Mouse (Mus musculus) liver, embryonic 11.5 days (tissue): ENCODE data around the gene BC035044. TPM values are rescaled to one million over a fixed set of nuclear protein-coding genes. Genes with fewer than 3 reads are reported as not detected.
A peak's percentile ranks its signal among the peaks of the same experiment; 100 is the strongest.
"Not testable (repeated sequence)": the region's sequence is repeated elsewhere in the genome, so short reads cannot be mapped to it uniquely, and the experiment has no call there.

Experiments
- ATAC-seq: fragments of 200-750 bp; cut with Nextera tagmentation; replicated peaks from 2 replicates; pipeline ENCODE4 v1.8.0; 2017; ENCODE audit warnings: moderate number of reproducible peaks, mild to moderate bottlenecking, moderate TSS enrichment, moderate library complexity; ENCODE audit not compliant: low FRiP score
- DNase-seq: peaks from one replicate; pipeline ENCODE4 v3.0.0-alpha.2; 2017; ENCODE audit warnings: low spot score
- H3K27ac ChIP-seq: fragments of 300-500 bp; sonication (generic); 2 replicates; pipeline ENCODE4 v1.5.1; 2014; ENCODE audit warnings: mild to moderate bottlenecking, low read depth, low read length, control low read depth
- H3K27me3 ChIP-seq: fragments of 300-500 bp; sonication (generic); replicated peaks from 2 replicates; pipeline ENCODE4 v1.6.1; 2014; ENCODE audit warnings: low read length, mixed read lengths; ENCODE audit not compliant: control insufficient read depth, insufficient read depth
- H3K36me3 ChIP-seq: fragments of 300-500 bp; sonication (generic); 2 replicates; pipeline ENCODE4 v1.6.1; 2014; ENCODE audit warnings: mild to moderate bottlenecking, low read length, moderate library complexity, mixed read lengths; ENCODE audit not compliant: control insufficient read depth, insufficient read depth
- H3K4me1 ChIP-seq: fragments of 300-500 bp; sonication (generic); replicated peaks from 2 replicates; pipeline ENCODE4 v1.6.1; 2014; ENCODE audit warnings: low read length, mixed read lengths; ENCODE audit not compliant: control insufficient read depth, insufficient read depth
- H3K4me2 ChIP-seq: fragments of 300-500 bp; sonication (generic); 2 replicates; pipeline ENCODE4 v1.6.1; 2014; ENCODE audit warnings: mild to moderate bottlenecking, control low read depth, moderate library complexity
- H3K4me3 ChIP-seq: fragments of 300-500 bp; sonication (generic); 2 replicates; pipeline ENCODE4 v1.5.1; 2014; ENCODE audit warnings: low read depth, low read length, control low read depth
- H3K9ac ChIP-seq: fragments of 300-500 bp; sonication (generic); 2 replicates; pipeline ENCODE4 v1.6.1; 2014; ENCODE audit warnings: low read depth, low read length, control low read depth
- H3K9me3 ChIP-seq: fragments of 300-500 bp; sonication (generic); 2 replicates; pipeline ENCODE4 v1.6.1; 2016; ENCODE audit warnings: low read length, inconsistent platforms, mixed read lengths; ENCODE audit not compliant: control insufficient read depth
- WGBS: fragments of 180-500 bp; shearing (Covaris S2); extraction: QIAGEN DNeasy Blood & Tissue Kit; methylation state at CpG from one replicate; pipeline ENCODE4 v1.1.7; 2014; 5-methylcytosine and 5-hydroxymethylcytosine counted together
- microRNA-seq: library from miRNA; unstranded; fragments of <30 nt; microRNA quantifications from one replicate; pipeline ENCODE4, GENCODE M21; 2017; ENCODE audit warnings: borderline number of aligned reads
- polyA plus RNA-seq: library from polyadenylated mRNA; unstranded; fragments of >200 nt; fragmentation: Nextera tagmentation; extraction: Ambion mirVana; gene quantifications from 2 replicates; pipeline ENCODE4 v1.2.1, GENCODE M21; 2014

Gene BC035044
- polyA plus RNA-seq, 1 experiment from 2014 or later = 5.3 TPM

DNA sequence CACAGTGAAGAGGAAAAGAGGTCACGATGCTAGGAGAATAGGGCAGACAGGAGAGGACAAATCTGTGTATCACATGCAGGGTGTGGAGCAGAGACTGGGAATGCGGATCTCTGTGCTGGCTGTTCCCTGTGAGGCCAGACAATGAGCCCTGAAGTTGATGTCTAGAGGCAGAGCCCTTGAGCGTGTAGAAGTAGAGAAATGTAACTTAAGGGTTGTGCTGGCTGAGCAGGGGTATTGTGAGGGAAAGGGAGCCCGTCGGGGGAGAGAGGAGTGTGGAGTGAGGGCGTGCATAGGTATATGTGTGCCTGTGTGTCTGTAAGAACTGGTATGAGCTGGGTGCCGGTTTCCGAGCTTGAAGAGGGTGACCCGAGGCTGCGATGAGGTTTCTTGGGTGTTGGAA lies 88.4 kb downstream of the BC035044 start:
- DNase-seq (no peak), ATAC-seq (peak; percentile 24)
- Histone ChIP-seq H3K27me3 (no peaks in the 10 kb centered on the region), H3K4me2 (peak overlapping the region; percentile 69), H3K4me1 (peaks cover 9% of the 10 kb centered on the region), H3K9ac (peak overlapping the region; percentile 51), H3K36me3 (no peaks in the 10 kb centered on the region), H3K4me3 (peak overlapping the region; percentile 47), H3K9me3 (no peaks in the 10 kb centered on the region), H3K27ac (no peak overlapping the region)
- WGBS = 22% methylated on average over 10 of the region's 10 CpGs

DNA sequence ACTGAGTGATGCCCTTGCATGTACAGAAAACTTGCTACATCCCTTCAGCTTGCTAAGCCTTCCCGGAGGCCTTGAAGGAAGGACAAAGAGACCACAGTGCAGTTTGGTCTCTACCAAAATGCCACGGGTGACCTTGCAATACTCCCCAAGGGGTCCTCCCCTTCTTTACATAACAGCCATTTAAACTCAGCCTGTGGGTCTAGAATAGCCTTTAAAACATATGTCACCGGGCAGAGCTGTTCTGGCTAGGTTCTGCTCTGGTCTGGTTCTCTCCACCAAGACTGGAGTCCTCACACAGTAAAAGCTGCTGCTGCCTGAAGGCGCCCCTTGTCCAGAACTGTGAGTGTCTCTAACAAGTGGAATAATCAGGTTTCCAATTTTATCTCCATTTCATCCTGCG lies 90.2 kb downstream of the BC035044 start:
- H3K36me3 ChIP-seq, DNase-seq, H3K4me3 ChIP-seq, H3K27me3 ChIP-seq, H3K4me2 ChIP-seq, ATAC-seq, H3K27ac ChIP-seq, H3K9me3 ChIP-seq, H3K9ac ChIP-seq: not testable (repeated sequence)
- 90% methylated on average over 5 of the region's 5 CpGs for WGBS
- peaks cover 13% of the 10 kb centered on the region for H3K4me1 ChIP-seq

DNA sequence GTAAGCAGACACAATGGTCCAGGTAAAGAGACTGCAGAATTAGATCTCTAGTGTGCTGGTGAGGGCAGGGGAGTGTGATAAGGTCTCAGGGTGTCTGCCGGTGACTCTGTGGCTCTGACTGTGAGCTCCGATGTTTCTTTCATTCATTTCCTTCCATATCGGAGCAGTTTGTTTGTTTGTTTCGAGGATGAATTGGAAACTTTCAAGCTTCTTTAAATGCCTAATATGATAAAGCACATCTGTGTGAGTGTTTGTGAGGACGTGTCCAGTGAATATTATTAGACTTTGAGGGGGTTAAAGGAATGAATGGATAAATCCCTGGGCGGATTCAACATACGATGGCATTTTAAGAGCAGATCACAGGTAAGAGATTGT lies 91.0 kb downstream of the BC035044 start:
- Histone ChIP-seq H3K4me3 (peak overlapping the region; percentile 66), H3K27ac (no peak overlapping the region), H3K9ac (peak overlapping the region; percentile 57; the same call in 1 of the 2 replicates), H3K27me3 (no peaks in the 10 kb centered on the region), H3K4me1 (peaks cover 13% of the 10 kb centered on the region), H3K9me3 (no peaks in the 10 kb centered on the region), H3K4me2 (peak overlapping the region; percentile 69), H3K36me3 (no peaks in the 10 kb centered on the region)
- ATAC-seq = no peak
- WGBS = 27% methylated on average over 7 of the region's 7 CpGs
- no peak for DNase-seq

GRCm38 (mm10) chr6:128799144-128799895 lies 91.6 kb downstream of the BC035044 start:
- Histone ChIP-seq H3K4me2 (peak overlapping the region; percentile 81), H3K27ac (peak overlapping the region; percentile 52), H3K4me1 (peaks cover 13% of the 10 kb centered on the region), H3K9ac (peak overlapping the region; percentile 68), H3K4me3 (peak overlapping the region; percentile 66)
- WGBS = under 1% methylated on average over 49 of the region's 49 CpGs
- ATAC-seq = peak; percentile 70
- H3K27me3 ChIP-seq, H3K36me3 ChIP-seq, H3K9me3 ChIP-seq: not testable (repeated sequence)
- peak; percentile 94 for DNase-seq

Small RNA genes within 50 kb of the gene (microRNA-seq; reads per million reads assigned to microRNA genes)
- not detected for gene Gm27336

Other genes starting within 250 kb of the BC035044 start
- not detected in 2 replicates for gene Clec2h, start 228.7 kb downstream of the BC035044 start, polyA plus RNA-seq
- not detected in 2 replicates for gene Klrb1, start 168.1 kb downstream of the BC035044 start, polyA plus RNA-seq
- gene Klrb1c, start 101.9 kb downstream of the BC035044 start, polyA plus RNA-seq = not detected in 2 replicates
- not detected in 2 replicates for gene Gm44511, start 64.8 kb downstream of the BC035044 start, polyA plus RNA-seq
- gene Klrb1b, start 64.8 kb downstream of the BC035044 start, polyA plus RNA-seq = not detected in 2 replicates
- not detected in 2 replicates for gene Clec2i, start 3.5 kb downstream of the BC035044 start, polyA plus RNA-seq
- gene Clec2g, start 43.3 kb upstream of the BC035044 start, polyA plus RNA-seq = not detected in 2 replicates
- gene Klrb1f, start 154.8 kb upstream of the BC035044 start, polyA plus RNA-seq = 0.29 and 0.51 TPM in 2 replicates
- gene Clec2e, start 209.8 kb upstream of the BC035044 start, polyA plus RNA-seq = not detected in 2 replicates